Mouse (Mus musculus) heart, adult 9 months (tissue): ENCODE measurements around the gene Max.

Experiments used
- DNase-seq, 2 experiments: peaks; one replicate each; pipeline ENCODE4 v3.0.0; 2022; ENCODE audit warnings: low spot score in 2 of 2

The Max gene

DNA sequence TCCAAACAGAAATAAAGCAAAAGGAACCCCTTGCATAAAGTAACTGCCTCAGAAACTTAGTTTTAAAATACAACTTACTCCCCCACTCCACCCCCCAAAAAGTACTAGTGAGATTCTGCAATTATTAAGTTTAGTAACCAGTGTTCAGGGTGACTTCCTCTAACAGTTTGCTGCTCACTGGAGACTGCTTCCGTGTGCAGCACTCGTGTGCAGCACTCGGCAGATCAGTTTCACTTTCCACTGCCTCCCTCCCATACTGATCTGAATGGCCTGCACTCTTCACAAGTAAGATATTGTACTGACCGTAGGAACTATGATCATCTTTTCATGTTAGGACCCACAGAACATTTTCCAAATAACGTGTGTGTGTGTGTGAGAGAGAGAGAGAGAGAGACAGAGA is 4.3 kb downstream of the Max start:
- peak; percentile 52 to 68 for DNase-seq

DNA sequence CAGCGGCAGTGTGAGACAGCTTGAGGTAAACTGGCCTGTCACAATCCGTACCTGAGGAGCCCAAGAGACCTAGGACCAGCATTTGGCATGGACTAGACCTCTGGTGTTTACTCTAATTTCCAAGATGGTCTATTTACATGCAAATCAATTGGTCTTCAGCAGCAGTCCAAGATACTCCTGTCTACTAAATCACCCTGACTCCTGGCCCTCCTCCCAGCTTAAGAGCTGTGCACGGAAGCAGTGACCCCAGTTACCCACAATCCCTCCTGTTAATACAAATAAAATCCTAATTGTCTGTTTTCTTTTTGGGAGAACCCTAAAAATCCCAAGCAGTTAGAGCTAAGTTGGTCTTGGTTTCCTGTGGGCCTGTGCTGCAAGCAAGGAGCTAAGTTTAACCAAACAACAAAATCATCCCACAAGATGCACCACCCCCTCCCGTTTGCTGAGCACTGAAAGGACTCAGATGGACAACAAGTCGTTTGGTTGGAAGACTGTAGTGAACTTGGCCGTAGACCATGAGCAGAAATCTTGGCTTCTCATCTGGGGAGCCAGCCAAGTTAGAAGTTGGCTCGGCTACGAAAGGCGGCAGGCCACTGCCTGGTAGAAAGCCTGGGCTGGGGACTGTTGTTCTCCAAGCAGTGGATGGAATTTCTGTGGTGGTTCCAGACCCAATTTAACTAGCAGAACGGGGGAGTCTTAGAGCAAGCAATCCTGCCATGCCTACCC is 7.1 kb downstream of the Max start:
- DNase-seq = peak; percentile 81 to 90

DNA sequence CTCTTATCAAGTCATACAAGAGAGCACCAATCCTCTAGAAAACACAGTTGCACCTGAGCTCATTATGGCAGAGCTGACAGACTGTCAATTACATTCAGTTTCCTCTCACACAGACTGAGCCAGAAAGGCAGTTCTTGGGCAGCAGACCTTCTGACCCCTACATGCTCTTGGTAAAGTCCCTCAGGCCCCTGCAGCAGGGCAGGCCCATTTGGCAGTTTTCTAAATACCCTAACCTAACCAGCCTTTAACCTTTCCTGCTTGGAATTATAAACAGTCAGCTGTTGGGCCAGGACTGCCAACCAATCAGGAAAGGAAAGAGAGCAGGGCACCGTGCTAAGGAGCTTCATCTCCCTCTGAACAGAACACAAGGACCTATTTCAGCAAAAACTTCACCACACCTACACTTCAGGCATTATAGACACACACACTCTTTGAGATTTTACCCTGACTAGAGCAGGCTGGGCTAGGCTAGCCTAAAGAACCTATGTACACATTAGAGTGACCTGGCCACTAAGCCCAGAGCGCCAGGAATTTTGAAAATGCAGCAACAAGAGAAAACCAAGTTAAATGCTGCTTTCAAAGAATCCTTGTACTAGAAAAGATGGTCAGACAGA is 8.1 kb downstream of the Max start:
- no peak for DNase-seq

DNA sequence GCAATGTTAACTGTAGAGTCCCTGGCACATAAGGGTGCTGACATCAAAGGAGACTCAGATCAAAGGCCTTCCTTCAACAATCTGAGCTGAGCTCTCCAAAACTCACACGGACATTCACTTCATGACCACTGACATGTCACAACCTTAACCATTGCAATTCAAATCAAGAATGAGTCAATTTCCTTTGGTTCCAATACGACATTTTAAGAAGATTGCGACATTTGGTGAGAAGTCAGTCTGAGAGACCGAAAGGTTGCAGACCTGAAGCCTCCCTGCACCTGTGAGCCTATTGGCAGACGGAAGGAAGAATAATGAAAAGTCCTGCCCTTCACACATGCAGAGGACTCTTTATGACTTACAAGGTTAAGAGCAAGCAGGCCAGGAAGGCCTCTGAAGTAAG is 11.7 kb downstream of the Max start:
- DNase-seq = no peak

DNA sequence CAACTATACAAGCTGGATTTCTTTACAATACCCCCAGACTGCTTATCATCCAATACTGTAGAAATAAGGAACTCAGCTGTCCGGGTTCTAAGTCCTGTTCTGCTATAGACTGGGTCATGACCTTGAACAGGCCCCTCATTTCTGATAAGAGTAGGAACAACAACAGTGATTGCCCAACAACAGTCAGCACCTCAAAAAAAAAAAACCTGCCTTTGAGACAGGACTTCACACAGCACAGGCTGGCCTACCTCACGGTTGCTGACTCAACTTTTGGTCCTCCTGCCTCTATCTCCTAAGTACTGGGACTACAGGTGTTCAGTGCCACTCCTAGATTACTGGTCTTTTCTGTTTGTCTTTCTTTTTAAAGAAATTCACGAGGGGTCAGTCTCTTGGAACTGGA is 13.2 kb downstream of the Max start:
- no peak for DNase-seq

DNA sequence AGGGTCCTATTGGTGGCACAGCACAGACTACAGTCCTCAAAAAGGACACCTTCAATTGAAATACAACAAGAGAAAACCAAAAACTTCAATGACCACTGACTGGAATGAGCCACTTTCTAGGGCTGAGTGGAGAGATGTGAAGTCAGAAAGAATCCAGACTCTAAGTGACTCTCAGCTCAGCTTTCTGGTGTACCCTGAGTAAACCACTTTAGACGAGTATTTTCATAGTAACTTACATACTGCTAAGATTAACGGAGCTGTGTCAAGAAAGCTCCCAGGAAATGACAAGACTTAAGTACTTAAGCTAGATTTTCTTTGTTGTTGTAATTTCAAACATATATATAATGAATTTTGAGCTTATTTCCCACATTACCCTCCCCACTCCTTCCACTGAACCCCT is 13.8 kb downstream of the Max start:
- no peak for DNase-seq

DNA sequence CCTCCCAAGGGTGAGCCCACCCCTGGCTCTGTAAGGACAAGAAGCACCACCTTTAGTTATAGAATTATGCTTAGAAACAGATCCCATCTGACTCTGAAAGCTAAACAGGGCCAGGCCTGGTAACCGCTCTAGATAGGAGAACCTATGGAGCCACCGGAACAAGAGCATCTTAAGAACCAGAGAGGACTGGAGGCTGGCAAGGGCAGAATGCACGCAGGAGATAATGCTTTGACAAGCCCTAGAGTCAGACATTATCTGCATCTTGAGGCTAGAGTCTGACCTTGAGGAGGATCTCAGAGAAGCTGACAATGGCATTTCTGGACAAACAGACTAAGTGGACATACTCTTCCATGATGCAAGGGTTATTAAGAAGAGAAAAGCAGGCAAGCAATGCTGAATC is 14.5 kb downstream of the Max start:
- no peak for DNase-seq

DNA sequence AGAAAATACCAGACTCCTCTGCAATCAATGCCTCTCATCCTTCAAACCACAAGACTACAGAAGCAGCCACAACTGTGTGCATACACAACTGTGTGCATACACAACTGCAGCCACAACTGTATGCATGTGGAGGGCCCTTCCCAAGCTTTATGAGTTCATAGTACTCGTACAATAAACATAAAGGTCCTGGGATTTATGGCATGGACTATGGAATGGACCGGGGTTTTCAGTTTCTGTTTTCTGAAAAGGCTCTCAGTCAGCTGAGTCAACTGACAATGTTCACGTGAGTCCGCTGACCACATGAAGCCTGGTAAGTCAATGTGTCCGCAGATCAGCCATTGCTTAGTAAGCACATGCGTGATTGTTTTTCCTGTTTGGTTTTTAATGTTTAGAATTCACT is 18.5 kb downstream of the Max start:
- no peak for DNase-seq

DNA sequence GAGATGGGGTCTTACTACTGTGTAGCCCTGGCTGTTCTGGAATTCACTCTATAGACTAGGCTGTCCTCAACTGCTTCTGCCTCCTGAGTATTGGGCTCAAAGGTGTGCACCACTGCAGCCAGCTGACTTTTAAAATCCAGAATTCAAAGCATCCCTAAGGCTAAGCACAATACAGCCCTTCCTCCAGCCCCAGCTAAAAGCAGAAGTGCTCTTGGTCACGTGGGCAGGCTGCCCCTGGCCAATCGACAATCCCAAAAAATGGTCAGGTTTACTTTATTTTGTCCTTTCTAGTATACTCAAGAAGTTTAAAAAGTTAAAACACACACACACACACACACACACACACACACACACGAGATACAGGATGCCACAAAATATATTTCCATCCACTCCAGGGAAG is 19.0 kb downstream of the Max start:
- DNase-seq = no peak

DNA sequence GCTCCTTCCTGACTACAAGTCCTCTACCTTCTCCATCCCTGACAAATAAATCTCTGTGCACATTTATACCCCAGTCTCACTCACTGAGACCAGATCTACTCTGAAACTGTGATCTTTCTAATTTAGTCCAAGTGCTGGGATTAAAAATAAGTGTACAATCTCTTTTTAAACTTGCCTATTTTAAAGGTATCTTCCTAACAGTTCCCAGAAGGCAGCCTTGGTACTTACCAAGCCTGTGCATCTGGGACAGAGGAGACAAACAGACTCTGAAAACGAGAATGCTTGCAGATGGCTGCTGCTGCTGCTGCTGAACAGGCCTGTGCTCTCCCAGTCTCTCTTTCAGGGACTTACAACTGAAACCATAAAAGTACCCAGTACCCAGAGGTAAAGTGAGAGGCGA is 19.5 kb downstream of the Max start:
- DNase-seq = no peak

DNA sequence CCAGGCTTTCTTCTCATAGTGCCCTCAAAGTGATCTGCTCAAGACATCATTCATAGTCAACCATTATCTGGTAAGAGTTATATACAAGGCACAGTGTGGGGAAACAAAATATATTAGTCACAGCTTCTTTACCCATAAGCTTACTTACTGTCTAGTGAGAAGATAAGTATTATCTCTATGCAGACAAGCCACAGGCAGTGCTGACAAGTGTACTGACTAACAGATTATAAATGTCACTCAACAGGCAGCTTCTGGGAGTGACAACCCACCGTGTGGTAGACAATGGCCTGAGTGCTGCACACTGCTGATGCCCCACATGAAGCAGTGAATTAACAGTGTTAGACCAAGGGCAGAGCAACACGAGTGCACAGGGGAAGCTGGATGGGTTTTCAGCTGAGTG is 20.5 kb downstream of the Max start:
- DNase-seq = no peak

DNA sequence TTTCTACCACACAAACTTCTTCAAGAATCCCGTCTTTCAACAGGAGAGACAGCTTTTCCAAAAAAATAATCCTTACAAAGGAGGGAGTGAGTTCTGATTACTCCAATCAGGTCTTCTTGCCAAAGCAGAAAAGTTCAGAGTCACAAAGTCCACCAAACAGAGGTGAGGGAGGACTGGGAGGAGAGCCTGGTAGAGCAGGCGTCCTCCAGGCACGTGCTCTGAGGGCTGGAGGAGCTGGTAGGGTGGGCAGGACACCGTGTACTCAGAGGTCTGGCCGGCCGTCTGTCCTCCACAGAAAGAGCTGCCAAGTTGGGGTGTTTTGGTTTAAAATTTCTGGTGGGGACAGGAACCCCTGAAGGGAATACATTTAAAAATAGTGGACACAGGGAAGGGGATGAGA is 24.0 kb downstream of the Max start:
- DNase-seq = no peak

DNA sequence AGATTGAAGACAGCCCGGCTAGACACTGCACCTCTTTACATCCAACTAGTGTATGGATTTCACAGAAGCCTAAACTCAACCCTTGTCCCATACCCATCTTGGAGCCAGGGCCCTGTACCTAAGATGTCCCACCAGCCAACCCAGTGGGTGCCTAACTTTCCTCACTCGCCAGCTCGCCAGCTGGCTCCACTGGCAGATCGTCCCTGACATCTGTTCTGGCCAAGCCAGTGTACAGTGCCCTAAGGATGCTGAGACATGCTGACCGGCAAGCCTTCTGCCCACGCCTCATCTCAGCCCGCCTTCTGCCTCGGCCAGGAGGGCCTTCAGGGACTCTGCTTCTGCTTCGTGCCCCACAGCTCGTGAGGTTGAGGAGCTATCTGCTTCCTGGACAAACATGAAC is 25.8 kb downstream of the Max start:
- DNase-seq = no peak

DNA sequence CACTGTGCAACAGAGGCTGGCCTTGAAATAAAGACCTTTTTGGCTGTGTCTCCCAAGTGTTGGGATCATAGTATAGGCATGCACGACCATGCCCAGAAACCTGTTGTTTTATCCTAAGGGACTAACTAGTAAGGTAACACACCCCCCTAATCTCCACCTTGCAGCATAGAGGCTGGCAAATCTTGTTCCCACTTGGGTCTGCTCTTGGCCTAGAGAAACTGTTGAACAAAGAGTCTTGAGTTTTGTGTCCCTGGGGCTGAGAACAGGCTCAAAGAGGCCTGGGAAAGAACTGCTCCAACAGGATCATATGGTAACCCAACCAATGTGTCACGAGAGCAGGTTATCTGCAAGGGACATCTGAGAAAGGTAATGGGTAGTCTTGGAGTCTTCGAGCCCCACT is 27.6 kb downstream of the Max start:
- no peak for DNase-seq

DNA sequence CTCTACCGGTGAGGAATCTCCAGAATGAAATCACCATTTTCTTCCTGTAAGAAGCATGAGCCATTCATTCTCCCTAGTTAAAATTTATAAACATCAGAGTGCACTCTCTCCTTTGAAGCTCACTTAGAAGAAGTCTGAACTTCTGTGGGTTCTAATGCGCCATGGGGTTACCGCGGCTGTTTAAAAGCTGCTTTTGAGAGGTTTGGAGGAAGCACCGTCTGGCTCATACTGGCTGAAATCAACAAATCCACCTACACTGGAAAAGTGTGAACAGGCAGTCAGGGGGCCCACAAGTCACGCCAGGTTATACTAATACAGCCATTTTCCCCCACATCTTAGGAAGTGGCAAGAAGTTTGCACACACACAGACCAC is 29.3 kb downstream of the Max start:
- no peak for DNase-seq

DNA sequence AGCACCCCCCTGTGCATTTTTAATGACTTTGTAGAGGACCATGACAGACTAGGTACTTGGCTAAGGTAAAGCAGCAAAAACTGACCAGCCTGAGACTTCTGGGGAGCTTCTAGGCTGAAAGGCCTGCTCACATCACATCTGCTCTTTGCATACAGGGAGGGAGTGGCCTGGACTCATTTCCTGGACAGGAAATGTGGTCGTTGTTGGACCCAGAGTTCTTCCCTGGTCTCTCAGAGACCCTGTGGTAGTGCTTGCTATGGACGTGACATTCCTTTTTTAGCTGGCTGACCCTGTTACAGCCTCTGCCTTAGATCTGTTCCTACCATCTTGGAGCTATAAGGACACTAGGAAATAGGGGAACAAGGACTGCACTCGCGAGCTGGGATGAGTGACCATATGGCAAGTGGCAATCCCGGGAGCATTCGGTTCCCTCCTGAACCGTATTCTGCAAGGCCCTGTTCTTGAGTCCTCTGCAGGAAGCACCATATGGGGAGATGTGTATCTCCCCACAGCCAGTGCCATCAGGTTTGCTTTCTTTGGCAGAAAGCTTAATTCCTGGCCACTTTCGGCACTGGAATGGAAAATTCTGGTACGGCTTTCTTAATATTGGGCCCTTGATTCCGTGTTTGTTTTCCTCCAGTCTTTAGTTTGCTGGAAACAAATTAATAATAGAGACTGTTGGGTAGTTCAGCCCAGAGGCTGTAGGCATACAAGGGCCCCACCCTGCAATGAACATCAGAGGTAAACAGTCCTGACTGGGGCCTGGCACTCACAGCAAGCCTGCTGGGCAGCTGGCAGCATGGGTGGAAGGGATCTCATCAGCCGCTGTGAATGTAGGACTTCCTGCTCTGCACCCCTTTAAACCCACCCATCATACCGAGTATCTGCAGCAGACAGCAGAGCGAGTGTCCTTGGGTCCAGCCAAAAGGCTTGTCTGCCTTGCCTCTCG is 30.0 kb downstream of the Max start:
- DNase-seq = peak; percentile 50 to 79

DNA sequence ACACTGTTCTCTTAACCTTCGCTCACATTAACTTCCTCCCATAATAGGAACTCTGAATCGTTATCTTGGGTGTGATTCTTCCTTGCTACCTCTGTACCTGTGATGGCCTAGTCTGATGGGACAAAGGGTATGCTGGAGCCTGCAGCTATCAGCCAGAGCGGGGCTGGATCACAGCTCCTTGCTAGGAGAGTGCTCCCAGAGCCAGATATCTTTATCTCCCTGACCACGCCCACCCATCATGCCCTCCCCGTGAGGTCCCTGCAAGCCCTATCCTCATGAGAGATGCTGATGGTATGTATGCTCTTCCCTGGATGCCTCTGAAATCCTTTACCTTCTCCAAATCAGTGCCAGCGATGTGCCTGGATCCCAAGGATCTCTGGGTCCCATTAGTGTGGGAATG is 31.8 kb downstream of the Max start:
- no peak for DNase-seq

DNA sequence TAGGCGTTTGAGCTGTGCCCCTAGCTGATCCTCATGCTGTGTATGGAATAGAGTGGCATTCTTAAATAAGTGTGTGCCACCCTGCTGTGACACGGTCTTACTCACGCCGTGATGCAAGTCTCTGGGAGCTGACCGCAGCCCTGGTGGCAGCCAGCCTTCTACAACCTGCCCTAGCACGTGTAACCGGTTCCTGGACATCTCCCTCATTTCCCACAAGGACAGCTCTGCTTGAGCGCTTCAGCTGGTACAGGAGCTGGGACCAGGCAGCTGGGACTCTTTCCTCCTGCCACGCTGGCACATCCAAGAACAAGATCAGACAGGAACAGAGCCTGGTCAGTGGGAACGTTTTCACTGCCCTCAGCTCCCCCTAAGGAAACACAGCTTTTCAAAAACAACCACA is 34.5 kb downstream of the Max start:
- DNase-seq = no peak

DNA sequence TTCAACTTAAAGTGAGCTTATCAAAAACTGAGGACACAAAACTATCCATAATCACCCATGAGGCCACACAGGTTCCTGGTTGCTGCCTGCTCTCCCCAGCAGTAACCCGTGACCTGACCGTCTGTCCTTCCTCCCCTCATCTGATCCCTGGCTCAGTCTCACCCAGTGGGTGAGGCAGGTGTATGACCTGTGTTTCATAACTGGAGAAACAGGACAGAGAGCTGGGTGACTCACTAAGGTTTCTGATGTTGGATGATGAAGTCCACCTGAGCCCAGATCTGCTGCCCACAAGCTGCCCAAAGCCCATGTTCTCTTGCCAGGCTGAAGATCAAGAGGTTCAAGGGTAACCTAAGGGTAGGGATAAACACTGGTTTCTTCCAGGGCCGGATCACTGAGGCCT is 35.0 kb downstream of the Max start:
- no peak for DNase-seq

DNA sequence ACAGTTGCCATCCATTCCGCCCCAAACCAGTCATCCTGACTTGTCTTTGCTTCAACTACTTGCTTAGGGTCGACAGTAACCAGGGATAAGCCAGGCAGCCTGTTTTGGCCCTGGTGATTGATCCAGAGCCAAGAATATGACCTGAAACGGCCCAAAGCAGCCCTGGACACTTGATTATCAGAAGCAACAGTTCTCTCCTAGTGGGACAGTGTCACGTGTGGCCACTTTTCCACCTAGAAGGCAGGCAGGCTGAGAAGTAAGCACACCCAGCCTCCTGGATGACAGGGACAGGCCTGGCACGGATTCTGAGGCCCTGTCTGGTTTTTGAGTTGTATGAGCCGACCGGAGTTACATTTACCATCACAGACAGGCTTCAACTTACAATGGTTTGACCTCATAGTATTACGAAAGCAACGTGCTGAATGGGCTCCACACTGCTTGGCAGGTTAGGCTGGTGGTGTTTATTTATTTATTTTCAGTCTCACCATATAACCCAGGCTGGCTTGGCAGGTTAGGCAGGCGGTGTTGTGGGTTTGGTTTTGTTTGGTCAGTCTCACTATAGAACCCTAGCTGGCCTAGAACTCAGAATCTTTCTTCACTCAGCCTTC is 35.6 kb downstream of the Max start:
- peak; percentile 70 to 79 for DNase-seq

DNA sequence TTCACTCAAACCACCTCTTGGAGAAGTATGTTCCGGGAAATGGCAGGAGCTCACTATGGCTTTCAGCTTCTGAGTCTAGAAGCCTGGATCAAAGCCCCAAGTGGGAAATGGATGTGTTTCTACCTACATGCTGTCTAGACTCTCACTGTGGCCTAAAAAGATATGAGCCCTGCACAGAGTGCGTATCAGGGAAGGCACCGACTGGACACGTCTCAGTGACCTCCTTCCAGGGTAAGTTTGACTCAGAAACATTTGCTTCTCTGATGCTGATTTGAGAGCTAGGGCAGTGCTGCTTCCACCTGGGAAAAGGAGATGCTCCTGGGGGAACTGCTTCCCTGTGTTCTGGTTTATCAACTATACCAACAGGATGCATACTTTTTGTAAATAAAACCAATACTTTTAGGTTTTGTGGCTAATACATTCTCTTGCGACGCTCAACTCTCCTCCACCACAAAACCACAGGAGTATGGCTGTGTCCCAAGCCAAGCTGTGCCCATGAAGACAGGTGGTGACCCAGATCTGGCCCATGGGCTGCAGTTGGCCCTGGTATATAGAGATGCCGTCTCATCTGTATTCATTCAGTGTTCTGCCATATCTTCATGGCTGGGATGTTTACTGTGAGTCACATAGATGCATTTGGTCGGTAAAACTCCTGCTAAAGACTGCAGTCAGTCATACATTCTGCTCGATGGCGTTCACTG is 36.9 kb downstream of the Max start:
- DNase-seq = no peak

DNA sequence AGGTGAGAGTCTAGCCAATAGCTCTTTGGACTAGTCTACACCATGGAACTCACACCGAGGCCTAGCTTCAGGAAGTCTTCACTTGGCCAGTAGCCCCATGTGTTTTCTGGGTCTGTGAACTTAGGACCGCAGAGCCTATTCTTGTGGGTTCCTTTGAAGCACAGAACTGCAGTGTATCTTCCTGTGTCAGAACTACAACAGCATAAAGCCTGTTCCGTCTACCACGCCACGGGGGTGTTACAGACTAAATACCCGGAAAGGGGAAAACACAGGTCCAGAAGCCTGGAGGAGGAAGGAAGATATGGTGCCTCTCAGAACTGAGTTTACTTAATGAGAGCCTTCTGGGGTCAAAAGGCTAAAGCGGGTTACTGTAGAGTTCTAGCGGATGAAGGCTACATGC is 38.9 kb downstream of the Max start:
- peak; percentile 33 to 63 for DNase-seq
